Mouse (Mus musculus) CH12.LX (cell line): Measurements from ENCODE around the gene Gse1. TPM values are rescaled to one million over a fixed set of nuclear protein-coding genes. Genes with fewer than 3 reads are reported as not detected.

Experiments used
- DNase-seq: peaks from one replicate; pipeline ENCODE4 v3.0.0-alpha.2; 2013; ENCODE audit errors: extremely low read depth
- H3K27ac ChIP-seq: 2 replicates; pipeline ENCODE4 v1.5.1; 2012; ENCODE audit warnings: low read depth, mild to moderate bottlenecking, control low read depth, moderate library complexity; ENCODE audit not compliant: insufficient read depth
- H3K27me3 ChIP-seq: replicated peaks from 2 replicates; pipeline ENCODE3; 2012; ENCODE audit warnings: inconsistent platforms
- H3K36me3 ChIP-seq, 2 experiments: replicated peaks in 1 of 2; 2 replicates each; pipeline versions ENCODE3 to v1.6.1; 2012; ENCODE audit warnings: inconsistent platforms in 1 of 2, low read length in 1 of 2, mild to moderate bottlenecking in 1 of 2, mixed read lengths in 1 of 2, moderate library complexity in 1 of 2; ENCODE audit not compliant: control insufficient read depth in 1 of 2, insufficient read depth in 1 of 2
- H3K4me1 ChIP-seq, 2 experiments: 2 replicates each; pipeline ENCODE4 v1.6.1; 2012; ENCODE audit warnings: inconsistent platforms in 1 of 2, moderate library complexity in 1 of 2; ENCODE audit not compliant: insufficient read depth in 2 of 2, control insufficient read depth in 1 of 2
- H3K4me2 ChIP-seq: 2 replicates; pipeline ENCODE4 v1.6.1; 2012; ENCODE audit warnings: low read depth, mild to moderate bottlenecking, control low read depth; ENCODE audit not compliant: poor library complexity, insufficient read depth, severe bottlenecking
- H3K4me3 ChIP-seq, 3 experiments: fragments of 150-350 bp in 1 of 3; sonication (generic) in 1 of 3; replicated peaks in 1 of 3; 2 replicates each; pipeline versions ENCODE3 to v1.5.1; 2011 to 2012; ENCODE audit warnings: low read depth in 2 of 3, low read length in 2 of 3, mild to moderate bottlenecking in 2 of 3, moderate library complexity in 2 of 3, control low read depth in 1 of 3, improper control_type of control experiment in 1 of 3, inconsistent platforms in 1 of 3, mixed read lengths in 1 of 3; ENCODE audit not compliant: poor library complexity in 1 of 3
- H3K79me2 ChIP-seq: replicated peaks from 2 replicates; pipeline ENCODE4 v1.6.1; 2012; ENCODE audit warnings: mild to moderate bottlenecking, moderate library complexity; ENCODE audit not compliant: control insufficient read depth, poor library complexity, insufficient read depth, severe bottlenecking; ENCODE audit errors: extremely low read depth
- H3K9ac ChIP-seq: 2 replicates; pipeline ENCODE4 v1.6.1; 2012; ENCODE audit warnings: low read depth, mild to moderate bottlenecking, control low read depth, moderate library complexity; ENCODE audit not compliant: insufficient read depth
- H3K9me3 ChIP-seq: replicated peaks from 2 replicates; pipeline ENCODE3; 2012; ENCODE audit warnings: low read length, inconsistent platforms, mixed read lengths
- CHD2 ChIP-seq: IDR thresholded peaks from 2 replicates; pipeline ENCODE4 v1.6.1; 2011; ENCODE audit warnings: low read length, improper control_type of control experiment
- CTCF ChIP-seq, 2 experiments: IDR thresholded peaks in 1 of 2; conservative IDR thresholded peaks in 1 of 2; 2 replicates each; pipeline ENCODE4 v1.5.1; 2011 to 2012; ENCODE audit warnings: low read depth in 2 of 2, low read length in 2 of 2, improper control_type of control experiment in 1 of 2, inconsistent platforms in 1 of 2, mild to moderate bottlenecking in 1 of 2, moderate library complexity in 1 of 2
- E2F4 ChIP-seq: IDR thresholded peaks from 2 replicates; pipeline ENCODE4 v1.6.1; 2011; ENCODE audit warnings: low read depth, low read length, improper control_type of control experiment; ENCODE audit not compliant: insufficient replicate concordance
- ETS1 ChIP-seq: conservative IDR thresholded peaks from 2 replicates; pipeline ENCODE4 v1.6.1; 2012; ENCODE audit warnings: low read depth, mild to moderate bottlenecking, inconsistent platforms, low read length, improper control_type of control experiment, moderate library complexity
- HCFC1 ChIP-seq: IDR thresholded peaks from 2 replicates; pipeline ENCODE4 v1.6.1; 2012; ENCODE audit warnings: low read depth, mild to moderate bottlenecking, inconsistent platforms, low read length, improper control_type of control experiment
- IRF4 ChIP-seq: IDR thresholded peaks from 2 replicates; pipeline ENCODE4 v1.6.1; 2014; ENCODE audit warnings: low read depth, mild to moderate bottlenecking, inconsistent platforms, low read length, improper control_type of control experiment
- JUND ChIP-seq: conservative IDR thresholded peaks from 2 replicates; pipeline ENCODE4 v1.6.1; 2011; ENCODE audit warnings: low read depth, low read length, improper control_type of control experiment
- KAT2A ChIP-seq: IDR thresholded peaks from 2 replicates; pipeline ENCODE4 v1.6.1; 2012; ENCODE audit warnings: low read length, improper control_type of control experiment, inconsistent platforms; ENCODE audit not compliant: insufficient replicate concordance
- MAFK ChIP-seq: IDR thresholded peaks from 2 replicates; pipeline ENCODE4 v1.6.1; 2011; ENCODE audit warnings: low read length, improper control_type of control experiment; ENCODE audit not compliant: insufficient replicate concordance
- MAX ChIP-seq: IDR thresholded peaks from 2 replicates; pipeline ENCODE4 v1.6.1; 2011; ENCODE audit warnings: low read length, improper control_type of control experiment
- MEF2A ChIP-seq: IDR thresholded peaks from 2 replicates; pipeline ENCODE4 v1.6.1; 2014; ENCODE audit warnings: low read depth, mild to moderate bottlenecking, inconsistent platforms, low read length, improper control_type of control experiment, borderline replicate concordance
- MXI1 ChIP-seq: IDR thresholded peaks from 2 replicates; pipeline ENCODE4 v1.6.1; 2011; ENCODE audit warnings: mild to moderate bottlenecking, low read depth, low read length, improper control_type of control experiment
- NELFE ChIP-seq: IDR thresholded peaks from 2 replicates; pipeline ENCODE4 v1.6.1; 2011; ENCODE audit warnings: low read depth, low read length, improper control_type of control experiment
- NRF1 ChIP-seq: IDR thresholded peaks from 2 replicates; pipeline ENCODE4 v1.6.1; 2014; ENCODE audit warnings: low read depth, mild to moderate bottlenecking, inconsistent platforms, low read length, improper control_type of control experiment, moderate library complexity
- RAD21 ChIP-seq: IDR thresholded peaks from 2 replicates; pipeline ENCODE4 v1.6.1; 2011; ENCODE audit warnings: low read depth, mild to moderate bottlenecking, low read length, improper control_type of control experiment, moderate library complexity
- RCOR1 ChIP-seq: conservative IDR thresholded peaks from 2 replicates; pipeline ENCODE4 v1.6.1; 2012; ENCODE audit warnings: low read depth, mild to moderate bottlenecking, inconsistent platforms, low read length, improper control_type of control experiment
- TBP ChIP-seq: conservative IDR thresholded peaks from 2 replicates; pipeline ENCODE4 v1.6.1; 2011; ENCODE audit warnings: low read depth, low read length, improper control_type of control experiment
- USF2 ChIP-seq: conservative IDR thresholded peaks from 2 replicates; pipeline ENCODE4 v1.6.1; 2011; ENCODE audit warnings: low read depth, low read length, improper control_type of control experiment
- ZC3H11A ChIP-seq: IDR thresholded peaks from 2 replicates; pipeline ENCODE4 v1.6.1; 2012; ENCODE audit warnings: low read depth, mild to moderate bottlenecking, inconsistent platforms, low read length, improper control_type of control experiment
- ZMIZ1 ChIP-seq: IDR thresholded peaks from 2 replicates; pipeline ENCODE4 v1.6.1; 2012; ENCODE audit warnings: low read depth, mild to moderate bottlenecking, inconsistent platforms, low read length, improper control_type of control experiment
- ZNF384 ChIP-seq: IDR thresholded peaks from 2 replicates; pipeline ENCODE4 v1.6.1; 2012; ENCODE audit warnings: low read depth, low read length, improper control_type of control experiment, inconsistent platforms
- dilution Hi-C: fragments of 300-500 bp; cut with MboI; formaldehyde crosslinking; loops from 2 replicates; pipeline ENCODE4 v1.14.3; 2020; ENCODE audit warnings: low sequenced_read_pairs; ENCODE audit not compliant: extremely low pct_unique_long_range_greater_than_20kb, extremely low pct_ligation_motif_present
- in situ Hi-C: fragments of 300-500 bp; cut with MboI; formaldehyde crosslinking; loops from 3 replicates; pipeline ENCODE4 v1.14.3; 2019; ENCODE audit warnings: low sequenced_read_pairs, low pct_ligation_motif_present, low pct_unique_long_range_greater_than_20kb, mixed read lengths
- polyA plus RNA-seq: library from polyadenylated mRNA; unstranded; fragments of >175 nt; gene quantifications from 2 replicates; pipeline ENCODE4 v1.2.1, GENCODE M21; 2012; ENCODE audit warnings: low read depth; ENCODE audit not compliant: insufficient read length
- total RNA-seq, 2 experiments: library from RNA; depleted of rRNA; stranded (reverse); fragments of 300-350 nt in 1 of 2; fragments of >200 nt in 1 of 2; gene quantifications; 2 replicates each; pipeline ENCODE4 v1.2.3; 2012 to 2014

The Gse1 gene
- total and polyA plus RNA-seq, 3 experiments = 1.3 to 9.8 (median 8.5) TPM

- H3K4me2 ChIP-seq = no peak overlapping the region
- dilution Hi-C loops (no loop called here), in situ Hi-C loops (no loop called here)
- no peak overlapping the region for H3K4me3 ChIP-seq
- H3K27ac ChIP-seq = no peak overlapping the region
- H3K4me1 ChIP-seq = peaks cover 3 to 5% of the 10 kb centered on the region in 2 experiments; a peak in 3 of 4 replicates
- no peak for TF ChIP-seq NELFE
- no peak for TF ChIP-seq KAT2A
- no peak for TF ChIP-seq HCFC1
- no peak for TF ChIP-seq MEF2A
- TF ChIP-seq MAFK = no peak
- no peak for TF ChIP-seq ZNF384
- no peak for TF ChIP-seq NRF1
- TF ChIP-seq RCOR1 = no peak
- TF ChIP-seq E2F4 = no peak
- no peak for TF ChIP-seq ETS1
- no peak for TF ChIP-seq ZMIZ1
- no peak for TF ChIP-seq IRF4
- no peak for TF ChIP-seq USF2
- no peak for TF ChIP-seq MAX
- H3K36me3 ChIP-seq = no peaks in the 10 kb centered on the region
- H3K9ac ChIP-seq = no peak overlapping the region
- peaks cover 9% of the 10 kb centered on the region for H3K27me3 ChIP-seq
- no peaks in the 10 kb centered on the region for H3K9me3 ChIP-seq
- H3K79me2 ChIP-seq = no peaks in the 10 kb centered on the region
- DNase-seq = no peak
Observed at GRCm38 (mm10) chr8:120426105-120426504, 197.8 kb downstream of the Gse1 start.

GRCm38 (mm10) chr8:120426622-120427385, 198.5 kb downstream of the Gse1 start:
- dilution Hi-C loops (no loop called here), in situ Hi-C loops (no loop called here)
- H3K79me2 ChIP-seq = no peaks in the 10 kb centered on the region
- no peak overlapping the region for H3K9ac ChIP-seq
- no peak overlapping the region for H3K27ac ChIP-seq
- no peaks in the 10 kb centered on the region for H3K9me3 ChIP-seq
- no peak for DNase-seq
- peaks cover 3 to 5% of the 10 kb centered on the region in 2 experiments; a peak in 3 of 4 replicates for H3K4me1 ChIP-seq
- H3K4me2 ChIP-seq = no peak overlapping the region
- peaks cover 9% of the 10 kb centered on the region for H3K27me3 ChIP-seq
- TF ChIP-seq TBP = no peak
- TF ChIP-seq MXI1 = no peak
- TF ChIP-seq ZC3H11A = no peak
- TF ChIP-seq CHD2 = no peak
- no peak for TF ChIP-seq RAD21
- TF ChIP-seq CTCF (conservative IDR thresholded peaks at IDR 0.05 in 1 of 2, IDR thresholded peaks at IDR 0.05 in 1 of 2; ENCODE audit: low read depth in 2 of 2, low read length in 2 of 2) = no peak
- no peak for TF ChIP-seq JUND
- TF ChIP-seq MEF2A = no peak
- TF ChIP-seq, all 38 proteins: peak for 0
- Histone ChIP-seq H3K36me3 (no peaks in the 10 kb centered on the region), H3K4me3 (no peak overlapping the region)
